Mouse (Mus musculus) C3H10T1/2 (cell line): ENCODE results near the gene Atp5b. TPM values are rescaled to one million over a fixed set of nuclear protein-coding genes. Genes with fewer than 3 reads are reported as not detected.

Source experiments
- polyA plus RNA-seq, 2 experiments: library from polyadenylated mRNA; unstranded; fragments of >200 nt; fragmentation: generic; extraction: Trizol; gene quantifications; one replicate each; pipeline ENCODE4 v1.2.1; 2012; ENCODE audit warnings: missing spikeins in 2 of 2

Atp5b gene
- polyA plus RNA-seq: 1,000 to 10,000 TPM; 2,355 to 2,584 TPM

GRCm38 (mm10) chr10:128082880-128083421 is at the start of gene Atp5b:
Atp5b (plus strand) TSS chr10:128083273.

DNA sequence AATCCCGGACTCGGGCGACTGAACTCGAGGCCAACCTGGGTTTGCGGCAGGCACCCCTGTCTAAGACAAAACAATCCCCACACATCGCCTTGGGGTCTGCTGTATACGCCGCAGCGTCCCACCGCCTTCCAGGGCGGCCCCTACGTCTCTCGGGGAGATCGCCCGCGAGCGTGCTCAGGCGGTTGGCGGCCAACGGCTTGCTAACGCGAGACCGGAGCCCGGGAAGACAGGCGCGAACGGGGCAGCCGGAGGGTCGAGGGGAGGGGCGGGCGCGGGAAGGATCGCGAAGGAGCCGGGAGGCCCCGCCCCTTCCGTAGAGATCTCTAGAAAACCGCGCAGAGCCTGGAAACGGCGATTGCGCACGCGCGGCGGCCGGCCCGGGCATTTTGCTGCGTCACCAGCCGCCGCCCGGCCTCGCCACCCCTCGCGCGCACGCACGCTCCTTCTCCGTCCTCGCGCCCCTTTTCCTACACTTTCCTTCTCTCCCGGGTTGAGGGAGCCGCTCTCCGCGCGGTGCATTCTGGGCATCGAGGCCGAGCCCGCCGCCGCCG is 24.4 kb upstream of the Atp5b start, which contains the start of gene Ptges3:
Gene Ptges3, plus strand, starts transcription at position 354 of the 551 bp plus-strand sequence.

DNA sequence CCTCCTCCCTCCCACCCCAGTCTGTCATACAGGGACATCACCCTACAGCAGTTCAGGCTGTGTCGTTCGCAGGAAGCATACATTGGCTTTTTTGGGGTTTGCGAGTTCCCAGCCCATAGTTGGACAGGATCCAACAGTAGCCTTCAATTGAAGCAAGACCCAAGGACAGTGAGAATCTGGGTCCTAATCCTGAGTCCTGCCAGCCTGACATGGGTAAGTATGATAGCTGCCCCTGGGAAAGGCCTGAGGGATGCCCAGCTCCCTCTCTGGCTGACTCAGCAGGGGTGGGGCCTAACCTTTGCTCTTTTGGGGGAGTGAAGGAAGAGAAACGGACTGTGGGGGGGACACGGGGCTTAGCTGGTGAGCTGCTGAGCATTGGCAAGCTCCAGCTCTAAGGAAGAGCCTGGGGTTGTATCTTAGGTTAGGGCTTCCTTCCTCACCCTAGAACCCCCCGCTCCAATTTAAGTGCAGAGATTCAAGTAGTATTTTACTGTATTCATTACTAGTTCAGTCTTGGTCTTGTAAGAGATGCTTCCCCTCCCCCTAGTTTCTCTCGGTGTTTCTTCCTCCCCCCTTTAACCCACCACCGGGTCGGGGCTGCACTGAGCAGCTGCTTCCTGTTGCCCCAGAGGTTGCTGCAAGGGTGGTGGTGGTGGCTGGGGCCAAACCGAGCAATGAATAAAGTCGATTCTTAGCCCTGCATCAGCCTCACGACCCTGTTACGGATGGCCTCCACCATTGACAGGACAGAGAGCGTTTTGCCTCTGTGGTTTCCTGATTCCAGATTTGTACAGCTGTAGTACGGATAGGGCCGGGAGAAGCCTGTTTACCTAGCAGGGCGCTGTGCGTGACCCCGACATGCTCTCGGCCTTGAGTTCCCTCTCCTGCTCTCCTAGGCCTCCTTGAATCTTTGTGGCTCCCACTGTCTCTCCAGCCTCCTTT is 8.8 kb downstream of the Atp5b start, which contains the start of gene Baz2a:
Gene Baz2a, plus strand, starts transcription at position 14 of the 942 bp plus-strand sequence.

Other genes starting within 250 kb of the Atp5b start
- gene Rdh19, start 233.3 kb upstream of the Atp5b start, polyA plus RNA-seq: not detected
- under 1 TPM in 1 of 2 experiments, not detected in 1; 0.02 TPM for gene Rdh16f2, start 216.8 kb upstream of the Atp5b start, polyA plus RNA-seq
- not detected for gene Rdh7, start 194.5 kb upstream of the Atp5b start, polyA plus RNA-seq
- gene Sdr9c7, start 184.8 kb upstream of the Atp5b start, polyA plus RNA-seq: not detected
- gene Hsd17b6, start 75.7 kb upstream of the Atp5b start, polyA plus RNA-seq: not detected
- gene Prim1, start 68.1 kb upstream of the Atp5b start, polyA plus RNA-seq: 10 to 100 TPM in 1 of 2 experiments, 1 to 10 TPM in 1; 6.8 to 30.2 TPM
- 100 to 1,000 TPM; 209 to 827 TPM for gene Naca, start 47.7 kb upstream of the Atp5b start, polyA plus RNA-seq
- 10 to 100 TPM; 17.0 to 55.7 TPM for gene Ptges3, start 24.3 kb upstream of the Atp5b start, polyA plus RNA-seq
- gene Baz2a, start 8.3 kb downstream of the Atp5b start, polyA plus RNA-seq: 1 to 10 TPM in 1 of 2 experiments, under 1 TPM in 1; 0.94 to 8.9 TPM
- 100 to 1,000 TPM in 1 of 2 experiments, 10 to 100 TPM in 1; 52.3 to 119 TPM for gene Rbms2, start 97.0 kb downstream of the Atp5b start, polyA plus RNA-seq
- 1 to 10 TPM; 3.1 to 3.2 TPM for gene Gls2, start 111.2 kb downstream of the Atp5b start, polyA plus RNA-seq
- 10 to 100 TPM in 1 of 2 experiments, 1 to 10 TPM in 1; 6.2 to 11.1 TPM for gene Spryd4, start 128.5 kb downstream of the Atp5b start, polyA plus RNA-seq
- gene Mip, start 142.6 kb downstream of the Atp5b start, polyA plus RNA-seq: not detected
- gene Timeless, start 148.8 kb downstream of the Atp5b start, polyA plus RNA-seq: 10 to 100 TPM in 1 of 2 experiments, 1 to 10 TPM in 1; 7.9 to 10.5 TPM
- gene Apon, start 170.8 kb downstream of the Atp5b start, polyA plus RNA-seq: under 1 TPM; 0.15 to 0.21 TPM
- not detected for gene Apof, start 185.4 kb downstream of the Atp5b start, polyA plus RNA-seq
- gene Stat2, start 187.3 kb downstream of the Atp5b start, polyA plus RNA-seq: 10 to 100 TPM in 1 of 2 experiments, 1 to 10 TPM in 1; 1.4 to 16.2 TPM
- gene Il23a, start 215.5 kb downstream of the Atp5b start, polyA plus RNA-seq: not detected
- gene Pan2, start 220.1 kb downstream of the Atp5b start, polyA plus RNA-seq: 10 to 100 TPM in 1 of 2 experiments, 1 to 10 TPM in 1; 1.8 to 14.3 TPM
- gene Cnpy2, start 239.2 kb downstream of the Atp5b start, polyA plus RNA-seq: 100 to 1,000 TPM in 1 of 2 experiments, 10 to 100 TPM in 1; 94.1 to 341 TPM